Comparison of ENCODE assay signal across 9 mouse cellular contexts in the genomic region with DNA sequence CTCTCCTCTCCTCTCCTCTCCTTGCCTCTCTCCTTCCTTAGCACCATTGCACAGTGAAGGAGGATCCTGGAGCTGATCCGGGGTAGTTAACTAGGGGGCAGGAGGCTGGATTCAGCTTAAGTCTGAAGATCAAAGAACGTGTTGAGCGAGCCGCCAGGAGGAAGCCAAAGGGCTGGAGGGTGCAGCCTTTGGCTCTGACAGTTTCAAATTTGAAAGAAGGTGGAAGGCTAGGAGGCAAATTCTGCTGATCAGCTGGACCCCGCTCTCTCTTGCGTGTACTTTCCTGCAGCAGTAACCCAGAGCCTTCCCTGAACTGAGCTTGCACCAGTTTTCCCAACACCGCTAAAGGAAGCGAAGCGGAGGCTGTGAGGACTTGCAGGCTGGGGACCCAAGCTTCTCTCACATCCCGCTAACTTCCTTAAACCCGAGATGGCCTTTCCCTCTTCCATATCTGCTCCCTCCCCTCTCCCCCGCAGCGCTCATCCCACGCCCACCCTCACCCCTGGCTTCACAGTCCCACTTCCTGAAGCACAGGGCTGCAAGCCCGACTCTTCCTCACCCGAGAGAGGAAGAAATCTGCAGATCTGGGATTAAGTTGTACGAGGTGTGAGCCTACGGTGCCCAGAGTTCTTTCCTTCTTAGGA. TPM values are rescaled to one million over a fixed set of nuclear protein-coding genes. Genes with fewer than 3 reads are reported as not detected.
A peak's percentile ranks its signal among the peaks of the same experiment; 100 is the strongest.
DNase-seq lines count a peak whose midpoint lies in the region; ATAC-seq and TF ChIP-seq lines count a peak whose summit lies in the region.
"Had no signal": no experiment of that assay in that cellular context is flagged by ENCODE, and none has a peak within 500 bp of the region (broad histone marks: within the 10 kb centered on the region; RNA-seq: fewer than 3 reads in every experiment).

No protein-coding gene starts in this region.

- DNase-seq in midbrain, embryonic 10.5 days (ENCODE audit: low spot score) = peak; percentile 53
- DNase-seq in midbrain, postnatal 0 days (ENCODE audit: low spot score) = no peak
- peak; percentile 45 for DNase-seq in limb, embryonic 11.5 days (ENCODE audit: low spot score)
- no peak for DNase-seq in layer of hippocampus, postnatal 10 days (ENCODE audit: low spot score in 2 of 2)
- no peak for DNase-seq in gastrocnemius, postnatal 25 days
- no peak for DNase-seq in cerebellum, adult 18-20 months

- H3K27ac ChIP-seq in midbrain, embryonic 10.5 days (replicated peaks) = no peak overlapping the region
- no peak overlapping the region for H3K27ac ChIP-seq in midbrain, postnatal 0 days (ENCODE audit: low read depth, low read length)
- H3K27ac ChIP-seq in forebrain, embryonic 16.5 days (ENCODE audit: low read length) = no peak overlapping the region
- H3K27ac ChIP-seq in limb, embryonic 11.5 days (replicated peaks; ENCODE audit: low read depth, low read length) = no peak overlapping the region
- peak overlapping the region; percentile 85; the same call in 1 of the 2 replicates for H3K27ac ChIP-seq in stomach, embryonic 15.5 days

- H3K9me3 ChIP-seq in midbrain, embryonic 10.5 days (replicated peaks) = no peaks in the 10 kb centered on the region
- no peaks in the 10 kb centered on the region for H3K9me3 ChIP-seq in midbrain, postnatal 0 days (ENCODE audit: low read length)
- H3K9me3 ChIP-seq in forebrain, embryonic 16.5 days (ENCODE audit: control insufficient read depth, low read length) = no peaks in the 10 kb centered on the region
- H3K9me3 ChIP-seq in limb, embryonic 11.5 days (ENCODE audit: control insufficient read depth, low read length) = no peaks in the 10 kb centered on the region
- H3K9me3 ChIP-seq in stomach, embryonic 15.5 days = no peaks in the 10 kb centered on the region

- no peaks in the 10 kb centered on the region for H3K36me3 ChIP-seq in midbrain, embryonic 10.5 days
- H3K36me3 ChIP-seq in midbrain, postnatal 0 days (ENCODE audit: insufficient read depth, low read length) = no peaks in the 10 kb centered on the region
- H3K36me3 ChIP-seq in forebrain, embryonic 16.5 days (ENCODE audit: control insufficient read depth, insufficient read depth) = no peaks in the 10 kb centered on the region
- H3K36me3 ChIP-seq in limb, embryonic 11.5 days (ENCODE audit: control insufficient read depth, insufficient read depth, low read length) = no peaks in the 10 kb centered on the region
- no peaks in the 10 kb centered on the region for H3K36me3 ChIP-seq in stomach, embryonic 15.5 days

- H3K4me3 ChIP-seq in midbrain, embryonic 10.5 days = peak overlapping the region; percentile 34
- H3K4me3 ChIP-seq in midbrain, postnatal 0 days (ENCODE audit: low read depth, low read length) = no peak overlapping the region
- H3K4me3 ChIP-seq in forebrain, embryonic 16.5 days (replicated peaks; ENCODE audit: low read length) = no peak overlapping the region
- H3K4me3 ChIP-seq in limb, embryonic 11.5 days (ENCODE audit: low read depth, low read length) = no peak overlapping the region
- peak overlapping the region; percentile 23; the same call in 1 of the 2 replicates for H3K4me3 ChIP-seq in stomach, embryonic 15.5 days (replicated peaks)

- no peak overlapping the region for H3K9ac ChIP-seq in midbrain, postnatal 0 days (replicated peaks; ENCODE audit: low read length, poor library complexity, severe bottlenecking)
- H3K9ac ChIP-seq in forebrain, embryonic 16.5 days (replicated peaks; ENCODE audit: low read depth, low read length) = no peak overlapping the region
- H3K9ac ChIP-seq in limb, embryonic 11.5 days (ENCODE audit: low read length) = no peak overlapping the region
- no peak overlapping the region for H3K9ac ChIP-seq in stomach, embryonic 15.5 days

- no peak overlapping the region for H3K4me2 ChIP-seq in midbrain, postnatal 0 days (ENCODE audit: low read depth, low read length, poor library complexity, severe bottlenecking)
- no peak overlapping the region for H3K4me2 ChIP-seq in forebrain, embryonic 16.5 days (ENCODE audit: low read length)
- peak overlapping the region; percentile 27; the same call in 1 of the 2 replicates for H3K4me2 ChIP-seq in limb, embryonic 11.5 days (ENCODE audit: low read depth, severe bottlenecking)
- H3K4me2 ChIP-seq in stomach, embryonic 15.5 days = peak overlapping the region; percentile 55

- no peak for ATAC-seq in midbrain, postnatal 0 days (ENCODE audit: low FRiP score)
- 0 out of 2 replicates have a peak, but pooled peaks have one; percentile 36 for ATAC-seq in forebrain, embryonic 16.5 days
- ATAC-seq in limb, embryonic 11.5 days (ENCODE audit: insufficient number of reproducible peaks, low FRiP score, low TSS enrichment, low read depth) = no peak
- ATAC-seq in stomach, embryonic 15.5 days (ENCODE audit: insufficient read depth, low FRiP score, low read depth) = peak; percentile 33; the same call in 1 of the 2 replicates

- under 1% methylated on average over 17 of the region's 18 CpGs for whole genome bisulfite sequencing in midbrain, embryonic 10.5 days
- WGBS in midbrain, postnatal 0 days = 1% methylated on average over 18 of the region's 18 CpGs
- under 1% methylated on average over 18 of the region's 18 CpGs for WGBS in forebrain, embryonic 16.5 days
- under 1% methylated on average over 18 of the region's 18 CpGs for WGBS in limb, embryonic 11.5 days
- under 1% methylated on average over 17 of the region's 18 CpGs for WGBS in stomach, embryonic 15.5 days

- no peak for TF ChIP-seq CTCF in midbrain, postnatal 0 days (IDR thresholded peaks at IDR 0.05)

- peaks cover 23% of the 10 kb centered on the region for H3K4me1 ChIP-seq in midbrain, embryonic 10.5 days
- no peaks in the 10 kb centered on the region for H3K4me1 ChIP-seq in midbrain, postnatal 0 days (ENCODE audit: insufficient read depth, low read length)
- peaks cover 3% of the 10 kb centered on the region for H3K4me1 ChIP-seq in forebrain, embryonic 16.5 days (replicated peaks; ENCODE audit: control insufficient read depth, insufficient read depth, low read length)
- H3K4me1 ChIP-seq in limb, embryonic 11.5 days (ENCODE audit: control insufficient read depth, insufficient read depth, low read length) = peaks cover 11% of the 10 kb centered on the region; the same call in 1 of the 2 replicates
- H3K4me1 ChIP-seq in stomach, embryonic 15.5 days = peaks cover 8% of the 10 kb centered on the region

- peaks cover 92% of the 10 kb centered on the region for H3K27me3 ChIP-seq in midbrain, embryonic 10.5 days (ENCODE audit: low read depth, poor library complexity, severe bottlenecking)
- H3K27me3 ChIP-seq in midbrain, postnatal 0 days (ENCODE audit: insufficient read depth, low read length) = peaks cover 67% of the 10 kb centered on the region
- peaks cover 64% of the 10 kb centered on the region for H3K27me3 ChIP-seq in forebrain, embryonic 16.5 days (replicated peaks; ENCODE audit: control insufficient read depth, insufficient read depth, low read length)
- H3K27me3 ChIP-seq in limb, embryonic 11.5 days (ENCODE audit: control insufficient read depth, insufficient read depth, low read length) = peaks cover 49% of the 10 kb centered on the region
- 0 out of 2 replicates have a peak, but pooled peaks cover 4% of the 10 kb centered on the region for H3K27me3 ChIP-seq in stomach, embryonic 15.5 days (replicated peaks)

RNA-seq across cellular contexts. Expression of a gene that starts 6.5 kb away (rescaled TPM):
- polyA plus RNA-seq in midbrain, embryonic 10.5 days (2016; fragmentation: Nextera tagmentation; extraction: Ambion mirVana) = not detected in 2 replicates
- not detected in 2 replicates for total RNA-seq in midbrain, postnatal 0 days (2014; rRNA removed)
- not detected in 2 replicates for polyA plus RNA-seq in midbrain, postnatal 0 days (2015; fragmentation: Nextera tagmentation; extraction: Ambion mirVana)
- 0.22 and 0.71 TPM in 2 replicates for polyA plus RNA-seq in forebrain, embryonic 16.5 days (2015; fragmentation: Nextera tagmentation; extraction: Ambion mirVana)
- polyA plus RNA-seq in limb, embryonic 11.5 days (2014; fragmentation: Nextera tagmentation; extraction: Ambion mirVana) = 0.54 TPM in 1 of 2 replicates, not detected in the other
- 211 and 218 TPM in 2 replicates for polyA plus RNA-seq in stomach, embryonic 15.5 days (2015; fragmentation: Nextera tagmentation; extraction: Ambion mirVana)
- not detected for total RNA-seq in layer of hippocampus, postnatal 10 days (2021)
- not detected for total RNA-seq in gastrocnemius, postnatal 25 days (2021)
- total RNA-seq: gastrocnemius, adult 18-20 months had no signal

Comparison
In these comparisons a context has a peak if more than half of its experiments do, and no peak if none do; other contexts are left out.
1. DNase-seq: peak in midbrain, embryonic 10.5 days (single experiment) and limb, embryonic 11.5 days (single experiment); none in midbrain, postnatal 0 days (single experiment), layer of hippocampus, postnatal 10 days (0 of 2), gastrocnemius, postnatal 25 days (single experiment) and cerebellum, adult 18-20 months (0 of 2).
2. H3K4me3 ChIP-seq: peak in midbrain, embryonic 10.5 days (single experiment) and stomach, embryonic 15.5 days (single experiment); none in midbrain, postnatal 0 days (single experiment), forebrain, embryonic 16.5 days (single experiment) and limb, embryonic 11.5 days (single experiment).
3. ATAC-seq: peak in forebrain, embryonic 16.5 days (single experiment) and stomach, embryonic 15.5 days (single experiment); none in midbrain, postnatal 0 days (single experiment) and limb, embryonic 11.5 days (single experiment).
4. H3K4me2 ChIP-seq: peak in limb, embryonic 11.5 days (single experiment) and stomach, embryonic 15.5 days (single experiment); none in midbrain, postnatal 0 days (single experiment) and forebrain, embryonic 16.5 days (single experiment).
5. RNA of a gene that starts 6.5 kb away (polyA plus RNA-seq): 211 to 218 TPM in stomach, embryonic 15.5 days; 0.22 to 0.71 TPM in forebrain, embryonic 16.5 days, 0.54 TPM in limb, embryonic 11.5 days, not detected in midbrain, embryonic 10.5 days and not detected in midbrain, postnatal 0 days; every median in the first group is over 100 times any median in the second.